Comparison of ENCODE assay signal across 10 mouse cellular contexts in genomic region chr13:24027191-24028170, GRCm38 (mm10). TPM values are rescaled to one million over a fixed set of nuclear protein-coding genes. Genes with fewer than 3 reads are reported as not detected.
A peak's percentile ranks its signal among the peaks of the same experiment; 100 is the strongest.
DNase-seq lines count a peak whose midpoint lies in the region; ATAC-seq and TF ChIP-seq lines count a peak whose summit lies in the region.
"Had no signal": no experiment of that assay in that cellular context is flagged by ENCODE, and none has a peak within 500 bp of the region (broad histone marks: within the 10 kb centered on the region; RNA-seq: fewer than 3 reads in every experiment).

No protein-coding gene starts in this region.

- 75% methylated on average over 5 of the region's 5 CpGs for WGBS in intestine, postnatal 0 days
- 68% methylated on average over 5 of the region's 5 CpGs for WGBS in intestine, embryonic 16.5 days
- 66% methylated on average over 5 of the region's 5 CpGs for WGBS in forebrain, embryonic 16.5 days

- DNase-seq in 416B (ENCODE audit: low read depth) = peak; percentile 70
- no peak for DNase-seq in ES-E14 (ENCODE audit: low read depth, low spot score)
- no peak for DNase-seq in urinary bladder, adult 18-20 months (ENCODE audit: low spot score in 2 of 2)
- no peak for DNase-seq in heart, adult 9 months (ENCODE audit: low spot score in 2 of 2)

- no peak overlapping the region for H3K4me2 ChIP-seq in intestine, postnatal 0 days (replicated peaks; ENCODE audit: low read depth)
- H3K4me2 ChIP-seq in intestine, embryonic 16.5 days (ENCODE audit: low read depth, low read length) = no peak overlapping the region
- H3K4me2 ChIP-seq in forebrain, embryonic 16.5 days (ENCODE audit: low read length) = no peak overlapping the region
- H3K4me2 ChIP-seq: embryonic facial prominence, embryonic 15.5 days had no signal

- no peak overlapping the region for H3K4me3 ChIP-seq in intestine, postnatal 0 days (ENCODE audit: low read depth, low read length)
- no peak overlapping the region for H3K4me3 ChIP-seq in intestine, embryonic 16.5 days (ENCODE audit: low read length)
- peak overlapping the region; percentile 48 to 62 for H3K4me3 ChIP-seq in ES-E14 (ENCODE audit: insufficient read depth in 1 of 2, low read depth in 1 of 2, low read length in 2 of 2, poor library complexity in 1 of 2, severe bottlenecking in 1 of 2)
- H3K4me3 ChIP-seq in forebrain, embryonic 16.5 days (replicated peaks; ENCODE audit: low read length) = no peak overlapping the region
- H3K4me3 ChIP-seq: embryonic facial prominence, embryonic 15.5 days had no signal

- in situ Hi-C loops in ES-E14 (cut with MboI; ENCODE audit: low sequenced_read_pairs in 2 of 2, unreplicated experiment in 2 of 2) = no loop called here

- H3K27me3 ChIP-seq in intestine, postnatal 0 days (replicated peaks; ENCODE audit: control insufficient read depth, insufficient read depth, low read length) = no peaks in the 10 kb centered on the region
- no peaks in the 10 kb centered on the region for H3K27me3 ChIP-seq in intestine, embryonic 16.5 days (replicated peaks; ENCODE audit: control insufficient read depth, insufficient read depth, low read length)
- H3K27me3 ChIP-seq in forebrain, embryonic 16.5 days (replicated peaks; ENCODE audit: control insufficient read depth, insufficient read depth, low read length) = no peaks in the 10 kb centered on the region
- H3K27me3 ChIP-seq: embryonic facial prominence, embryonic 15.5 days had no signal

- no peaks in the 10 kb centered on the region for H3K9me3 ChIP-seq in intestine, postnatal 0 days (ENCODE audit: control insufficient read depth)
- H3K9me3 ChIP-seq in intestine, embryonic 16.5 days (ENCODE audit: control insufficient read depth, low read length) = no peaks in the 10 kb centered on the region
- no peaks in the 10 kb centered on the region for H3K9me3 ChIP-seq in ES-E14 (ENCODE audit: control insufficient read depth, insufficient read depth, low read depth, low read length)
- no peaks in the 10 kb centered on the region for H3K9me3 ChIP-seq in forebrain, embryonic 16.5 days (ENCODE audit: control insufficient read depth, low read length)
- H3K9me3 ChIP-seq: embryonic facial prominence, embryonic 15.5 days had no signal

- peak; percentile 60 for TF ChIP-seq CTCF in intestine, postnatal 0 days (IDR thresholded peaks at IDR 0.05; ENCODE audit: low read depth)

- H3K9ac ChIP-seq in intestine, postnatal 0 days (ENCODE audit: low read depth, low read length) = no peak overlapping the region
- H3K9ac ChIP-seq in intestine, embryonic 16.5 days (ENCODE audit: low read depth, low read length) = no peak overlapping the region
- peak overlapping the region; percentile 57; the same call in 1 of the 2 replicates for H3K9ac ChIP-seq in ES-E14 (ENCODE audit: insufficient read depth, low read depth, low read length, poor library complexity, severe bottlenecking)
- no peak overlapping the region for H3K9ac ChIP-seq in forebrain, embryonic 16.5 days (replicated peaks; ENCODE audit: low read depth, low read length)
- H3K9ac ChIP-seq: embryonic facial prominence, embryonic 15.5 days had no signal

- ATAC-seq in intestine, postnatal 0 days = no peak
- no peak for ATAC-seq in intestine, embryonic 16.5 days
- ATAC-seq in forebrain, embryonic 16.5 days = peak; percentile 74

- H3K27ac ChIP-seq in intestine, postnatal 0 days (ENCODE audit: low read depth, low read length) = no peak overlapping the region
- H3K27ac ChIP-seq in intestine, embryonic 16.5 days (ENCODE audit: low read length) = no peak overlapping the region
- H3K27ac ChIP-seq in ES-E14 (ENCODE audit: insufficient read depth, low read depth, low read length, poor library complexity, severe bottlenecking) = no peak overlapping the region
- no peak overlapping the region for H3K27ac ChIP-seq in forebrain, embryonic 16.5 days (ENCODE audit: low read length)
- H3K27ac ChIP-seq: embryonic facial prominence, embryonic 15.5 days had no signal

- H3K36me3 ChIP-seq in intestine, postnatal 0 days (ENCODE audit: control insufficient read depth, insufficient read depth) = peaks cover 16% of the 10 kb centered on the region; the same call in 1 of the 2 replicates
- no peaks in the 10 kb centered on the region for H3K36me3 ChIP-seq in intestine, embryonic 16.5 days (ENCODE audit: control insufficient read depth, insufficient read depth, low read length)
- no peaks in the 10 kb centered on the region for H3K36me3 ChIP-seq in ES-E14 (ENCODE audit: control insufficient read depth, insufficient read depth, low read length, poor library complexity, severe bottlenecking)
- no peaks in the 10 kb centered on the region for H3K36me3 ChIP-seq in forebrain, embryonic 16.5 days (ENCODE audit: control insufficient read depth, insufficient read depth)
- H3K36me3 ChIP-seq: embryonic facial prominence, embryonic 15.5 days had no signal

- no peaks in the 10 kb centered on the region for H3K4me1 ChIP-seq in intestine, postnatal 0 days (replicated peaks; ENCODE audit: control insufficient read depth, insufficient read depth, low read length)
- H3K4me1 ChIP-seq in intestine, embryonic 16.5 days (ENCODE audit: control insufficient read depth, insufficient read depth, low read length) = no peaks in the 10 kb centered on the region
- no peaks in the 10 kb centered on the region for H3K4me1 ChIP-seq in ES-E14 (ENCODE audit: control insufficient read depth in 2 of 2, insufficient read depth in 2 of 2, low read length in 2 of 2, poor library complexity in 1 of 2)
- no peaks in the 10 kb centered on the region for H3K4me1 ChIP-seq in forebrain, embryonic 16.5 days (replicated peaks; ENCODE audit: control insufficient read depth, insufficient read depth, low read length)
- H3K4me1 ChIP-seq: embryonic facial prominence, embryonic 15.5 days had no signal

TF ChIP-seq in ES-E14, 5 proteins besides CTCF, POLR2A, EP300 and RAD21:
- TF ChIP-seq ZC3H11A (IDR thresholded peaks at IDR 0.05; ENCODE audit: borderline replicate concordance, low read depth, low read length) = no peak
- no peak for TF ChIP-seq HCFC1 (IDR thresholded peaks at IDR 0.05; ENCODE audit: borderline replicate concordance, insufficient read depth, low read length)
- no peak for TF ChIP-seq CHD2 (IDR thresholded peaks at IDR 0.05; ENCODE audit: low read depth, low read length)
- no peak for TF ChIP-seq ZNF384 (IDR thresholded peaks at IDR 0.05; ENCODE audit: low read depth, low read length)
- no peak for TF ChIP-seq MAFK (IDR thresholded peaks at IDR 0.05; ENCODE audit: insufficient read depth, low read depth, low read length)

RNA-seq across cellular contexts. Expression of gene Scgn, which starts 36.5 kb away (rescaled TPM):
- polyA plus RNA-seq in intestine, postnatal 0 days (2015; fragmentation: Nextera tagmentation; extraction: Ambion mirVana) = 7.1 and 9.0 TPM in 2 replicates
- polyA plus RNA-seq in intestine, embryonic 16.5 days (2015; fragmentation: Nextera tagmentation; extraction: Ambion mirVana) = 7.5 and 7.9 TPM in 2 replicates
- not detected in 2 replicates for total RNA-seq in ES-E14 (2012; rRNA removed)
- polyA plus RNA-seq in forebrain, embryonic 16.5 days (2015; fragmentation: Nextera tagmentation; extraction: Ambion mirVana) = 1.9 and 3.7 TPM in 2 replicates
- total RNA-seq: monocyte, adult 5-6 weeks had no signal
- polyA plus RNA-seq: heart, embryonic 16.5 days had no signal

Comparison
In these comparisons a context has a peak if more than half of its experiments do, and no peak if none do; other contexts are left out.
1. H3K4me3 ChIP-seq: peak in ES-E14 (2 of 2); none in intestine, postnatal 0 days (single experiment), intestine, embryonic 16.5 days (single experiment) and forebrain, embryonic 16.5 days (single experiment).